In the genomic region with DNA sequence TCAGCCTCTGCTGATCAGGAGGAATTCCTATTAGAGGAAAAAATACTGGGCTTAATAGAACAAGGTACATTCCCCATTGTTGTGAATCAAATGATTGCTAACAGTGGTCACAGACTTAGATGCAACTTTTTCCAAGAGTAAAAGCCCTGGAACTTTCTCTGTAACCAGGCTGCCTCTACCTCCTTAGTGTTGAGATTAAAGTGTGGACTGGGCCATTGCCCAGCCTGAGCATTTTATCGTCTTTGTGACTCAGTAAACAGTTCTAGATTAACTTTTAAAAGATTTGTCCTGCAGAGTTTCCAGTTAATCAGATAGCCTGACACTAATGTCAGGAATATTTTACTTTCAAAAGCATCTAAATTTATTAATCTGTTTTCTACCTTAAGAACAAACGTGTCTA, we compare ENCODE assay signal across 9 mouse cellular contexts. TPM values are rescaled to one million over a fixed set of nuclear protein-coding genes. Genes with fewer than 3 reads are reported as not detected.
A peak's percentile ranks its signal among the peaks of the same experiment; 100 is the strongest.
DNase-seq lines count a peak whose midpoint lies in the region; ATAC-seq and TF ChIP-seq lines count a peak whose summit lies in the region.
"Had no signal": no experiment of that assay in that cellular context is flagged by ENCODE, and none has a peak within 500 bp of the region (broad histone marks: within the 10 kb centered on the region; RNA-seq: fewer than 3 reads in every experiment).

No protein-coding gene starts in this region.

- no peak for TF ChIP-seq CTCF in testis, adult 2 months (IDR thresholded peaks at IDR 0.05; ENCODE audit: control insufficient read depth, insufficient read depth, insufficient replicate concordance, low read depth, low read length)

- no peaks in the 10 kb centered on the region for H3K9me3 ChIP-seq in erythroblast, embryonic 14.5 days (ENCODE audit: control insufficient read depth, low read length)
- no peaks in the 10 kb centered on the region for H3K9me3 ChIP-seq in liver, embryonic 11.5 days (ENCODE audit: control insufficient read depth, low read length)

- H3K9ac ChIP-seq in liver, embryonic 11.5 days (ENCODE audit: low read depth, low read length): peak overlapping the region; percentile 90

- ATAC-seq in erythroblast, adult 5-6 weeks (replicated peaks; ENCODE audit: low FRiP score, poor library complexity, severe bottlenecking): no peak
- ATAC-seq in liver, embryonic 11.5 days (replicated peaks; ENCODE audit: low FRiP score): no peak

- WGBS in liver, embryonic 11.5 days: 8% methylated on average over 2 of the region's 2 CpGs

- peak overlapping the region; percentile 77 for H3K4me3 ChIP-seq in erythroblast, embryonic 14.5 days (replicated peaks)
- H3K4me3 ChIP-seq in testis, adult 2 months (ENCODE audit: control insufficient read depth, low read depth, low read length): peak overlapping the region; percentile 1; the same call in 1 of the 2 replicates
- H3K4me3 ChIP-seq in liver, embryonic 11.5 days (ENCODE audit: low read depth, low read length): peak overlapping the region; percentile 62

- TF ChIP-seq POLR2A in testis, adult 2 months (IDR thresholded peaks at IDR 0.05; ENCODE audit: control insufficient read depth, low read depth, low read length): no peak

- H3K4me2 ChIP-seq in liver, embryonic 11.5 days: peak overlapping the region; percentile 86

- peaks cover 30% of the 10 kb centered on the region for H3K4me1 ChIP-seq in erythroblast, embryonic 14.5 days (ENCODE audit: control insufficient read depth)
- H3K4me1 ChIP-seq in testis, adult 2 months (ENCODE audit: control insufficient read depth, insufficient read depth, low read length): no peaks in the 10 kb centered on the region
- peaks cover 6% of the 10 kb centered on the region for H3K4me1 ChIP-seq in liver, embryonic 11.5 days (replicated peaks; ENCODE audit: control insufficient read depth, insufficient read depth, low read length)

- H3K27me3 ChIP-seq in erythroblast, embryonic 14.5 days (ENCODE audit: control insufficient read depth): no peaks in the 10 kb centered on the region
- H3K27me3 ChIP-seq in testis, adult 2 months (ENCODE audit: control insufficient read depth, insufficient read depth, low read length): no peaks in the 10 kb centered on the region
- H3K27me3 ChIP-seq in liver, embryonic 11.5 days (replicated peaks; ENCODE audit: control insufficient read depth, insufficient read depth, low read length): no peaks in the 10 kb centered on the region

- DNase-seq in testis, postnatal 14 days (ENCODE audit: low spot score): no peak
- no peak for DNase-seq in liver, embryonic 11.5 days (ENCODE audit: low spot score)
- no peak for DNase-seq in adrenal gland, postnatal 4 days (ENCODE audit: low spot score in 2 of 2)
- DNase-seq in frontal cortex, postnatal 10 days (ENCODE audit: low spot score in 2 of 2): no peak
- DNase-seq in lung, postnatal 10 days: no peak
- DNase-seq: cerebellum, adult 11 months had no signal

- H3K27ac ChIP-seq in testis, adult 2 months (ENCODE audit: control insufficient read depth, insufficient read depth, low read depth, low read length): no peak overlapping the region
- H3K27ac ChIP-seq in liver, embryonic 11.5 days (ENCODE audit: low read depth, low read length): peak overlapping the region; percentile 87

- H3K36me3 ChIP-seq in erythroblast, embryonic 14.5 days (ENCODE audit: control insufficient read depth): peaks cover 48% of the 10 kb centered on the region
- H3K36me3 ChIP-seq in testis, adult 2 months (ENCODE audit: control insufficient read depth, insufficient read depth, low read length): no peaks in the 10 kb centered on the region; the same call in 1 of the 2 replicates
- peaks cover 25% of the 10 kb centered on the region for H3K36me3 ChIP-seq in liver, embryonic 11.5 days (ENCODE audit: control insufficient read depth, insufficient read depth, low read length)

RNA-seq across cellular contexts. Expression of a gene that starts 1.0 kb away (rescaled TPM):
- polyA plus RNA-seq in erythroblast, embryonic 14.5 days (2012): not detected in 2 replicates
- total RNA-seq in erythroblast, adult 5-6 weeks (2015; ENCODE audit: low replicate concordance): not detected in 2 replicates
- total RNA-seq in erythroblast, adult 5-6 weeks (2017; ENCODE audit: low replicate concordance): not detected in 2 replicates
- polyA plus RNA-seq in testis, adult 2 months (2012; rRNA removed): 6.8 and 10.8 TPM in 2 replicates
- polyA plus RNA-seq in liver, embryonic 11.5 days (2014; fragmentation: Nextera tagmentation; extraction: Ambion mirVana): 0.10 and 0.12 TPM in 2 replicates
- total RNA-seq in adrenal gland, postnatal 4 days (2021): under 1 TPM; 0.42 to 0.48 TPM

RNA-seq across cellular contexts. Expression of a gene that starts 1.1 kb away (rescaled TPM):
- 11.2 and 14.1 TPM in 2 replicates for polyA plus RNA-seq in erythroblast, embryonic 14.5 days (2012)
- 450 and 571 TPM in 2 replicates for total RNA-seq in erythroblast, adult 5-6 weeks (2015; ENCODE audit: low replicate concordance)
- total RNA-seq in erythroblast, adult 5-6 weeks (2017; ENCODE audit: low replicate concordance): 170 and 268 TPM in 2 replicates
- polyA plus RNA-seq in testis, adult 2 months (2012; rRNA removed): 88.7 and 95.0 TPM in 2 replicates
- 1,425 and 1,526 TPM in 2 replicates for polyA plus RNA-seq in liver, embryonic 11.5 days (2014; fragmentation: Nextera tagmentation; extraction: Ambion mirVana)
- total RNA-seq in adrenal gland, postnatal 4 days (2021): 1,000 to 10,000 TPM; 1,238 to 1,298 TPM

RNA-seq across cellular contexts. Expression of a gene that starts 20.6 kb away (rescaled TPM):
- polyA plus RNA-seq in erythroblast, embryonic 14.5 days (2012): 0.32 and 0.37 TPM in 2 replicates
- 2.3 and 4.2 TPM in 2 replicates for total RNA-seq in erythroblast, adult 5-6 weeks (2015; ENCODE audit: low replicate concordance)
- 11.1 and 15.8 TPM in 2 replicates for total RNA-seq in erythroblast, adult 5-6 weeks (2017; ENCODE audit: low replicate concordance)
- polyA plus RNA-seq in testis, adult 2 months (2012; rRNA removed): 10.4 and 11.9 TPM in 2 replicates
- 38.3 and 44.7 TPM in 2 replicates for polyA plus RNA-seq in liver, embryonic 11.5 days (2014; fragmentation: Nextera tagmentation; extraction: Ambion mirVana)
- 10 to 100 TPM; 47.1 to 49.7 TPM for total RNA-seq in adrenal gland, postnatal 4 days (2021)

RNA-seq across cellular contexts. Expression of a gene that starts 31.9 kb away (rescaled TPM):
- polyA plus RNA-seq in erythroblast, embryonic 14.5 days (2012): 0.19 and 0.80 TPM in 2 replicates
- 17.7 and 21.1 TPM in 2 replicates for total RNA-seq in erythroblast, adult 5-6 weeks (2015; ENCODE audit: low replicate concordance)
- 13.6 and 22.0 TPM in 2 replicates for total RNA-seq in erythroblast, adult 5-6 weeks (2017; ENCODE audit: low replicate concordance)
- 1.1 and 1.3 TPM in 2 replicates for polyA plus RNA-seq in testis, adult 2 months (2012; rRNA removed)
- polyA plus RNA-seq in liver, embryonic 11.5 days (2014; fragmentation: Nextera tagmentation; extraction: Ambion mirVana): 49.2 and 52.0 TPM in 2 replicates
- total RNA-seq in adrenal gland, postnatal 4 days (2021): 10 to 100 TPM; 17.7 to 22.3 TPM

Comparison
In these comparisons a context has a peak if more than half of its experiments do, and no peak if none do; other contexts are left out.
1. H3K4me3 ChIP-seq: peak in every context shown above with its lines; median percentile 77 in erythroblast, embryonic 14.5 days; 62 in liver, embryonic 11.5 days; 1 in testis, adult 2 months.
2. RNA of a gene that starts 1.1 kb away (polyA plus RNA-seq): 1,425 to 1,526 TPM in liver, embryonic 11.5 days; 88.7 to 95.0 TPM in testis, adult 2 months and 11.2 to 14.1 TPM in erythroblast, embryonic 14.5 days; every median in the first group is over 10 times any median in the second.